Mouse (Mus musculus) left cerebral cortex, adult 9 months (tissue): ENCODE results near the gene Prkar1b.

Source experiments
- DNase-seq, 2 experiments: peaks; one replicate each; pipeline ENCODE4 v3.0.0; 2022; ENCODE audit warnings: low spot score in 2 of 2

Prkar1b gene

GRCm38 (mm10) chr5:138974911-138975485, 174.8 kb downstream of the Prkar1b start:
- no peak for DNase-seq

- DNase-seq = no peak
Observed at GRCm38 (mm10) chr5:138973480-138973879, 176.3 kb downstream of the Prkar1b start.

GRCm38 (mm10) chr5:138971405-138971804, 178.4 kb downstream of the Prkar1b start:
- no peak for DNase-seq

- DNase-seq = no peak
Observed at GRCm38 (mm10) chr5:138970056-138970490, 179.7 kb downstream of the Prkar1b start.
